Mouse (Mus musculus): ENCODE results near the gene Sec24c. TPM values are rescaled to one million over a fixed set of nuclear protein-coding genes. Genes with fewer than 3 reads are reported as not detected.
A peak's percentile ranks its signal among the peaks of the same experiment; 100 is the strongest.
"Not testable (repeated sequence)": the region's sequence is repeated elsewhere in the genome, so short reads cannot be mapped to it uniquely, and the experiment has no call there.

Gene Sec24c
- 92.7 and 106 TPM in 2 replicates for polyA plus RNA-seq (2015; fragmentation: Nextera tagmentation; extraction: Ambion mirVana)

DNA sequence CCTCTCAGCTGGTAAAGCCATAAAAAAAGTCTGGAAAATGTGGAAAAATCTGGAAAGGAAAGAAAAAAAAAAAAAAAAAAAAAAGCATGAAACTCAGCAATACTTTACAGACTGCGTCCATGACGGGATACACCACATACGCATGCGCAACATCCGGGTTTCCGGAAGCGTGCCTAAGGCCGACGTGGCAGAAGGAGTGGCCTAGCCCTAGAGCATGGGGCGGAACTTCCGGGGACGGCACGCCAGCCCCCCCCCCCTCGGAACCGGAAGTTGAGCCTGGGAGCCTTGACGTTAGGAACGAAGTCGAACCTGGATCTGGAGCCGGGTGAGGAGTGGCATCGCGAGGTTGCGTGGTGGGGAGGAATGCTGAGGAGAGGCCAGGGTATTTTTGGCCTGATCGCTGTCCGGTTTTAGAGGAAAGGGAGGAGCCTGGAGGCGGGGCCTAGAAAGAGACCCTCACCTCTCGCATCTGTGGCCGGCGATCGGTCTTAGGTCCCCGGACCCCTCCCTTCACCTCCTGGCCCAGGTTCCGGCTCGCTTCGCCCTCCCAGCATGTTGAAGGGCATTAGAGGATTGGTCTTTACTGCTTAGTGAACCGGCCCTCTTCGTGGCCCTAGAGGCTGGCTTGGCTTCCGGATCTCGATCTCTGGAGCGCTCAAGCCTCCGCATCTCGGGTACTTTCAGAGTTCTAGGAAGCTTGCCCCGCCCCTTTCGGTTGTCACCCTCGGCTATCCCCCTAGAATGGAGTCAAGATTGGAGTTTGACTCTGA is at the start of gene Sec24c:
TSS of gene Sec24c (plus strand) at position 245 of the 770 bp plus-strand sequence.
- Histone ChIP-seq H3K4me1 (ENCODE audit: control insufficient read depth, insufficient read depth, low read length) (peaks cover 10% of the 10 kb centered on the region; the same call in 1 of the 2 replicates), H3K4me2 (ENCODE audit: low read depth, low read length) (peak within 1 kb of the TSS; percentile 91), H3K27me3 (replicated peaks; ENCODE audit: control insufficient read depth, insufficient read depth, low read length) (no peaks in the 10 kb centered on the region), H3K9ac (ENCODE audit: low read depth, low read length) (peak within 1 kb of the TSS; percentile 82), H3K4me3 (ENCODE audit: low read length) (peak within 1 kb of the TSS; percentile 69), H3K9me3 (ENCODE audit: control insufficient read depth, low read length) (no peaks in the 10 kb centered on the region), H3K27ac (ENCODE audit: low read length) (peak within 1 kb of the TSS; percentile 97), H3K36me3 (ENCODE audit: control insufficient read depth, insufficient read depth, low read length) (peaks cover 9% of the 10 kb centered on the region)
- under 1% methylated on average over 43 of the region's 43 CpGs for WGBS
- peak; percentile 97 for ATAC-seq

DNA sequence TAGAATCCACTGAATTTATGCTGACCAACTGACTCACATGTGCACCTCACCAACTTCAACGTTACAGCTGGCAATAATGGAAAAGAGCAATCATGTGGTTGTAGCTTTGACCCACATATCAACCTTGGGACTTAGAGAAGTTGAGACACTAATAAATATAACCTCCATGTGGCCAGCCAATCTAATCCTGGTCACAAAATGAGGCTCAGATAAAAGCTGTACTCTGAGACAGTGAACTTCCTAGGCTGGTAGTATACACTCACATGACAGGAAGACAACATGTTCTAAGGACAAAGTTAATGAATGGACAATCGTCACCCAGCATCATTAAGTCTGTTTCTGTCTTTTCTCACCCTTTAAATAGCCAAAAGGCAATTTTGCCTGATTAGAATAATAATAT is 47.7 kb upstream of the Sec24c start:
- H3K9ac ChIP-seq (ENCODE audit: low read depth, low read length): no peak overlapping the region
- no peak overlapping the region for H3K27ac ChIP-seq (ENCODE audit: low read length)
- no peak overlapping the region for H3K4me3 ChIP-seq (ENCODE audit: low read length)
- no peaks in the 10 kb centered on the region for H3K9me3 ChIP-seq (ENCODE audit: control insufficient read depth, low read length)
- WGBS: 86% methylated on average over 2 of the region's 2 CpGs
- no peaks in the 10 kb centered on the region for H3K4me1 ChIP-seq (ENCODE audit: control insufficient read depth, insufficient read depth, low read length)
- no peak overlapping the region for H3K4me2 ChIP-seq (ENCODE audit: low read depth, low read length)
- H3K27me3 ChIP-seq (replicated peaks; ENCODE audit: control insufficient read depth, insufficient read depth, low read length): no peaks in the 10 kb centered on the region
- no peaks in the 10 kb centered on the region for H3K36me3 ChIP-seq (ENCODE audit: control insufficient read depth, insufficient read depth, low read length)
- peak; percentile 67; the same call in 1 of the 2 replicates for ATAC-seq

DNA sequence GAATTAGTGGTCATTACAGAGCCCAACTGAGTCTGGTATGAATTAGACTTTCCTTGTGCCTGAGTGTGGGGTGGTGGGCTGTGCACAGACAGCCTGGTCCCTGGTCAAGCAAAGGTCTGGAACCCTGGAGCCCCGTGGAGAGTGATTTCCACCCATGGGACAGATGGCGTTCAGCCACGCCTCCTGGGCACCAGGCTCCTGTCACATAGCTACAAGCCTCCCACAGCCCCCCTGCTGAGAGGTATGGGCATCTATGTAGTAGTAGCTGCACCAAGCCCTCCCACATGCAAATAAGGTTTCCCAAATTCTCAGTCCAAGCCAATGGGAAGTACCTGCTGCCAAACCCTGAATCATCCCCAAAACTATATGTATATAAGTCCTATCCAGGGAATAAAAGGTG is 47.1 kb upstream of the Sec24c start:
- Histone ChIP-seq H3K9ac (ENCODE audit: low read depth, low read length) (no peak overlapping the region), H3K4me2 (ENCODE audit: low read depth, low read length) (no peak overlapping the region), H3K27ac (ENCODE audit: low read length) (no peak overlapping the region), H3K27me3 (replicated peaks; ENCODE audit: control insufficient read depth, insufficient read depth, low read length) (no peaks in the 10 kb centered on the region), H3K36me3 (ENCODE audit: control insufficient read depth, insufficient read depth, low read length) (no peaks in the 10 kb centered on the region), H3K4me3 (ENCODE audit: low read length) (no peak overlapping the region), H3K9me3 (ENCODE audit: control insufficient read depth, low read length) (no peaks in the 10 kb centered on the region), H3K4me1 (ENCODE audit: control insufficient read depth, insufficient read depth, low read length) (no peaks in the 10 kb centered on the region)
- no peak for ATAC-seq
- 71% methylated on average over 3 of the region's 3 CpGs for WGBS

DNA sequence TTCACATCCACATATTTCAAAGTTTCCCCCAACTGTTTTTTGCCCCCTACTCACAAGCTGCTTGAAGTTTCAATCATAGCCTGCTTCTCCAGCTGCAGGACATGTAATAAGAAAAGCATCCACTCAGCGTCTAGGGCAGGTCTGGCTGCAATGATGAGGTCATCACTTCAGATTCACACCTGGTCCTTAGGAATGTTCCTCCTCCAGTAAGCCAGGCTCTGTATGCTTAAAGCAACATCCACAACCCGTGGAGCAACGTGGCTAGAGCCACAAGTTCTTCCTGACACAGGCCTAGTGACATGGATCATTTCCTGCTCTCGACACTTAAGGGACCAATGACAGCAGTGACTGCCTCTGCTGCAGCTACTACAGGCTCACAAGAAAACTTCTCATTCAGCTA is 42.9 kb upstream of the Sec24c start:
- H3K4me2 ChIP-seq (ENCODE audit: low read depth, low read length): no peak overlapping the region
- no peak for ATAC-seq
- no peak overlapping the region for H3K27ac ChIP-seq (ENCODE audit: low read length)
- H3K4me1 ChIP-seq (ENCODE audit: control insufficient read depth, insufficient read depth, low read length): no peaks in the 10 kb centered on the region
- H3K4me3 ChIP-seq (ENCODE audit: low read length): no peak overlapping the region
- no peaks in the 10 kb centered on the region for H3K9me3 ChIP-seq (ENCODE audit: control insufficient read depth, low read length)
- no peak overlapping the region for H3K9ac ChIP-seq (ENCODE audit: low read depth, low read length)
- WGBS: 45% methylated on average over 4 of the region's 4 CpGs
- H3K36me3 ChIP-seq (ENCODE audit: control insufficient read depth, insufficient read depth, low read length): no peaks in the 10 kb centered on the region
- H3K27me3 ChIP-seq (replicated peaks; ENCODE audit: control insufficient read depth, insufficient read depth, low read length): no peaks in the 10 kb centered on the region

DNA sequence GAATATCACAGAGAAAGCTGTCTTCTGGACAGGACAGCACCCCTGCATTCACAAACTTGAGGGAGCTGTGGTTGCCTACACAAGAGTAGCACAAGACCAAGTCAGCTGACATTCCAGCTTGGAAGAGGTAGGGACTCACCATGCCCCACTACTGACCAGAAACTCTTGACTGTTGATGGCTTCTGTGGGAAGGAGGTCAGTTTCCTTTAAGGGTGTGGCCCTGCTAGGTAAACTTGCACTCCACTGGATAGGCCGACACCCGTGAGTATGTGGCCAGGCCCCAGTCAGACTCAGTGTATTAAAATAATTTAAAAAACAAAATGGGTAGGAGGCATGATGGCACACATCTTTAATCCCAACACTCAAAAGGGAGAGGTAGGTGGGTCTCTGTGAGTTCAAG is 38.6 kb upstream of the Sec24c start:
- H3K9ac ChIP-seq (ENCODE audit: low read depth, low read length): no peak overlapping the region
- H3K4me3 ChIP-seq (ENCODE audit: low read length): no peak overlapping the region
- peaks cover 5% of the 10 kb centered on the region; the same call in 1 of the 2 replicates for H3K4me1 ChIP-seq (ENCODE audit: control insufficient read depth, insufficient read depth, low read length)
- WGBS: 71% methylated on average over 2 of the region's 2 CpGs
- no peaks in the 10 kb centered on the region for H3K9me3 ChIP-seq (ENCODE audit: control insufficient read depth, low read length)
- H3K36me3 ChIP-seq (ENCODE audit: control insufficient read depth, insufficient read depth, low read length): no peaks in the 10 kb centered on the region
- no peaks in the 10 kb centered on the region for H3K27me3 ChIP-seq (replicated peaks; ENCODE audit: control insufficient read depth, insufficient read depth, low read length)
- H3K4me2 ChIP-seq (ENCODE audit: low read depth, low read length): no peak overlapping the region
- no peak overlapping the region for H3K27ac ChIP-seq (ENCODE audit: low read length)
- ATAC-seq: 0 out of 2 replicates have a peak, but pooled peaks have one; percentile 32

DNA sequence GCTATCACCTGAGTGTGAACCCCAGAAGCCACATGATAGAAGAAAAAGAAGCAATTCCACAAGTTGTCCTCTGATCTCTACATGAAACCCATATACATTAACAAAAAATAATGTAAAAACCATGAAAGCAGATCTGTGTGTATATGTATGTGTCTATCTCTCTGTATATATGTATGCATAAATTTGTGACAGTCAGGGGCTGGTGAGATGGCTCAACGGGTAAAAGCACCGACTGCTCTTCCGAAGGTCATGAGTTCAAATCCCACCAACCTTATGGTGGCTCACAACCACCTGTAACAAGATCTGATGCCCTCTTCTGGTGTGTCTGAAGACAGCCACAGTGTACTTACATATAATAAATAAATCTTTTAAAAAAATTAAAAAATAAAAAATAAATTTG is 37.1 kb upstream of the Sec24c start:
- WGBS: 91% methylated on average over 3 of the region's 3 CpGs
- H3K4me3 ChIP-seq (ENCODE audit: low read length); H3K9ac ChIP-seq (ENCODE audit: low read depth, low read length); H3K4me2 ChIP-seq (ENCODE audit: low read depth, low read length); H3K27ac ChIP-seq (ENCODE audit: low read length); ATAC-seq; H3K36me3 ChIP-seq (ENCODE audit: control insufficient read depth, insufficient read depth, low read length); H3K9me3 ChIP-seq (ENCODE audit: control insufficient read depth, low read length); H3K27me3 ChIP-seq (replicated peaks; ENCODE audit: control insufficient read depth, insufficient read depth, low read length); H3K4me1 ChIP-seq (ENCODE audit: control insufficient read depth, insufficient read depth, low read length): not testable (repeated sequence)

DNA sequence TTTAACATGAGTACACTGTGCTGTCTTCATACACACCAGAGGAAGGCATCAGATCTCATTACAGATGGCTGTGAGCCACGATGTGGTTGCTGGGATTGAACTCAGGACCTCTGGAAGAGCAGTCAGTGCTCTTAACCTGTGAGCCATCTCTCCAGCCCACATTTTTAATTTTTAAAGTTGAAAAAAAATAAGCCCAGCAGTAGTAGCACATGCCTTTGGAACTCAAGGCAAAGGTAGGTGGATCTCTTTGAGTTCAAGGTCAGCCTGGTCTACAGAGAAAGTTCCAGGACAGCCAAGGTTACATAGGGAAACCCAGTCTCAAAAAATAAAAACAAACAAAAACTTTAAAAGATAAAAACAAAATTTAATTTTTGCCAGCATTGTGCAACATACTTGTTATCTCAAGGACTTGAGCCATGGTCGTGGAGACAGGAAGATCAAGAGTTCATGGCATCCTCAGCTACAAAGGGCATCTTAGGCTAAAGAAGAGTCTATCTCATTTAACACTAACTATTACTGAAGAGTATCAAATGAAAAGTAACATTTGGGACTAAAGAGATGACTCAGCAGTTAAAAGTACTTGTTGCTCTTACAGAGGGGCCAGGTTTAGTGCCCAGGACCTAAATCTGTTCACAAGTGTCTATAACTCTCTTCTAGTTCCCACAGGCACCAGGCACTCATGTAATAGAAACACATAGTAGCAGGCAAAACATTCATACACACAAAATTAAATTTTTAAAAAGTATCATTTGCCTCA is 36.1 kb upstream of the Sec24c start:
- no peak overlapping the region for H3K27ac ChIP-seq (ENCODE audit: low read length)
- H3K36me3 ChIP-seq (ENCODE audit: control insufficient read depth, insufficient read depth, low read length): no peaks in the 10 kb centered on the region
- peaks cover 5% of the 10 kb centered on the region; the same call in 1 of the 2 replicates for H3K4me1 ChIP-seq (ENCODE audit: control insufficient read depth, insufficient read depth, low read length)
- H3K4me3 ChIP-seq (ENCODE audit: low read length): no peak overlapping the region
- H3K4me2 ChIP-seq (ENCODE audit: low read depth, low read length): no peak overlapping the region
- 79% methylated on average over 2 of the region's 2 CpGs for WGBS
- H3K9ac ChIP-seq (ENCODE audit: low read depth, low read length): no peak overlapping the region
- ATAC-seq: no peak
- H3K9me3 ChIP-seq (ENCODE audit: control insufficient read depth, low read length): no peaks in the 10 kb centered on the region
- H3K27me3 ChIP-seq (replicated peaks; ENCODE audit: control insufficient read depth, insufficient read depth, low read length): no peaks in the 10 kb centered on the region

DNA sequence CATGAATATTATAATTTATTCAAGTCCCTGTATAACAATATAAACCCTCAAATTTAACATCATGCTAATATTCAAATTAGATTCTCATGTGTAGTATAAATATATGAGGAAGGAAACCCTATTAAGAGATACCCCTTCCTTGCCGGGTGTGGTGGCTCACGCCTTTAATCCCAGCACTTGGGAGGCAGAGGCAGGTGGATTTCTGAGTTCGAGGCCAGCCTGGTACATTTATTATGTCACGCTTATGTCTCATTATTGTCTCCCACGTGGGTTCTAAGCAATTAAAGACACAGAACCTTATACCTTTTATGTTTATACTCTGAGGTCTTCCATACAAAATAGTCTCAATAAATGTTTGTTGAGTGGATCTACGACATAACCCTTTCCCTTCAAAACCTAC is 35.4 kb upstream of the Sec24c start:
- Histone ChIP-seq H3K27me3 (replicated peaks; ENCODE audit: control insufficient read depth, insufficient read depth, low read length) (no peaks in the 10 kb centered on the region), H3K9me3 (ENCODE audit: control insufficient read depth, low read length) (no peaks in the 10 kb centered on the region), H3K4me3 (ENCODE audit: low read length) (no peak overlapping the region), H3K4me2 (ENCODE audit: low read depth, low read length) (no peak overlapping the region), H3K27ac (ENCODE audit: low read length) (no peak overlapping the region), H3K9ac (ENCODE audit: low read depth, low read length) (no peak overlapping the region), H3K36me3 (ENCODE audit: control insufficient read depth, insufficient read depth, low read length) (no peaks in the 10 kb centered on the region), H3K4me1 (ENCODE audit: control insufficient read depth, insufficient read depth, low read length) (peaks cover 5% of the 10 kb centered on the region; the same call in 1 of the 2 replicates)
- ATAC-seq: no peak
- WGBS: 92% methylated on average over 6 of the region's 6 CpGs

DNA sequence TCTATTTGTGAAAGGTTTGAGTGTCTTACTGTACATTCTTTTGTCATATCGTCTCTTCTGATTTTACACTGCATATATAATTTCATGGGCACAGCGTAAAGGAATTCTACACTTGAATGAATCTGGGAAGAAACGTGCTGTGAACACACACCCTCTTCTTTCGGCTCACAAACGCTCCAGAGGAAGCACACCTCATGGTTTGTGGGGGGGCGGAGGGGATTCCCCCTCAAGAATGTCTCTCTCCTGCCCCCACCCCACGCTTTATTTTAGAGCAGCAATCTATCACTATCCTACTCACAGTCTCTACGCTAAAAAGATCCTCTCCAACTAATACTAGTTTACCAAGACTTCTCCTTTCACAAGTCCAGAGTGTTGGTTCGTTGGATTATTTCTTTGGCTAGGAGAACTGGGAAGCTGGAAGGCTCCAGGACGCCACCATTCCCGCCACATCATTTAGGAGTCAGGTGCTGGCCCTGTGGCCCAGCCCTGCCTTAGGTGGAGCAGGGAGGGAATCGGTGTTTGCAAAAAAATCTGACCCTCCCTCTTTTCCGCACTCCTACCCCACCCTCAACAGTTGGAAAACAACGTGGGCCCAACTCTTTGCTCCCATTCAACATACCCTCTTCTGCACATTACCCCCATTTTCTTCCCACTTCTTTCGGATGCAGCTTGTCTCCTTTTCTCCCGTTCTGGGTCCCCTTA is 34.0 kb upstream of the Sec24c start:
- Histone ChIP-seq H3K9me3 (ENCODE audit: control insufficient read depth, low read length) (no peaks in the 10 kb centered on the region), H3K4me2 (ENCODE audit: low read depth, low read length) (peak overlapping the region; percentile 91), H3K27ac (ENCODE audit: low read length) (peak overlapping the region; percentile 59), H3K9ac (ENCODE audit: low read depth, low read length) (peak overlapping the region; percentile 93), H3K27me3 (replicated peaks; ENCODE audit: control insufficient read depth, insufficient read depth, low read length) (no peaks in the 10 kb centered on the region), H3K4me3 (ENCODE audit: low read length) (peak overlapping the region; percentile 79), H3K36me3 (ENCODE audit: control insufficient read depth, insufficient read depth, low read length) (no peaks in the 10 kb centered on the region), H3K4me1 (ENCODE audit: control insufficient read depth, insufficient read depth, low read length) (peaks cover 5% of the 10 kb centered on the region; the same call in 1 of the 2 replicates)
- peak; percentile 58 for ATAC-seq
- WGBS: 2% methylated on average over 16 of the region's 16 CpGs

Data from intestine, embryonic 16.5 days (tissue).